Mouse (Mus musculus) E14TG2a.4 (cell line): ENCODE measurements around the gene Prok2.

Experiments used
- CTCF ChIP-seq: conservative IDR thresholded peaks from 2 replicates; pipeline ENCODE4 v1.5.1; 2014; ENCODE audit warnings: low read length
- NANOG ChIP-seq: IDR thresholded peaks from 2 replicates; pipeline ENCODE4 v1.6.1; 2014; ENCODE audit warnings: borderline replicate concordance, low read length, mixed read lengths

DNA sequence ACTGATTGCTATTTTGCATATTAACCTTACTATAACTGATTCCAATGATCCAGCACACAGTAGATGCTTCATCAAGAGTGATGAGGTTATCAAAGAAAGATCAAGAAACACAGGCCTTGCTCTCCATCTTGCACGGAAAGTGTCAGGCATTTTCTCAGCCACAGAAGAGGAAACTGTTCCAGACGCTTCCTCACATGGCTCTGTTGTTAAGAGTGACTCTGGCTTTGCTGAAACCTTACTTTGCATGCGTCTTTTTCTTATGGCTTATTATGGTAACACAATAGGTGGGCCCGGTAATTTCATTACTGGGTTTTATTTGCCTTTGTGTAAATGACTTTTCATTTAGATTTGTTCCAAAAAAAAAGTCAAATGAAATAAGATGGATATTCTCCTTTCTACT, 5.7 kb upstream of the Prok2 start:
- no peak for TF ChIP-seq CTCF
- TF ChIP-seq NANOG: no peak
